Mouse (Mus musculus) layer of hippocampus, postnatal 25 days (tissue): ENCODE measurements around the gene Spdye4a. TPM values are rescaled to one million over a fixed set of nuclear protein-coding genes. Genes with fewer than 3 reads are reported as not detected.

ENCODE experiments used
- DNase-seq, 2 experiments: peaks; one replicate each; pipeline ENCODE4 v3.0.0; 2022; ENCODE audit warnings: mixed read lengths in 2 of 2, low spot score in 1 of 2; ENCODE audit errors: extremely low spot score in 1 of 2
- total RNA-seq, 2 experiments: library from RNA; stranded (reverse); gene quantifications; 2 replicates each; pipeline ENCODE4 v1.2.3; 2021

Gene Spdye4a
- total RNA-seq: not detected

GRCm38 (mm10) chr5:143226790-143227189 is at the start of gene Spdye4a:
Gene Spdye4a (minus strand): TSS chr5:143226890.
- no peak for DNase-seq

- DNase-seq: no peak
Measured at GRCm38 (mm10) chr5:143275761-143276160, 49.1 kb upstream of the Spdye4a start.

GRCm38 (mm10) chr5:143272540-143273330 is 46.0 kb upstream of the Spdye4a start:
- no peak for DNase-seq

- no peak for DNase-seq
Measured at GRCm38 (mm10) chr5:143272108-143272507, 45.4 kb upstream of the Spdye4a start.

GRCm38 (mm10) chr5:143271642-143272041 is 45.0 kb upstream of the Spdye4a start:
- no peak for DNase-seq

- no peak for DNase-seq
Measured at GRCm38 (mm10) chr5:143270151-143270519, 43.4 kb upstream of the Spdye4a start.

- DNase-seq: peak; percentile 59 to 66
Measured at GRCm38 (mm10) chr5:143269363-143270150, 42.9 kb upstream of the Spdye4a start, which contains the start of gene Zfp316. Gene Zfp316 (minus strand): TSS chr5:143270022.

- no peak for DNase-seq
Measured at GRCm38 (mm10) chr5:143268985-143269362, 42.3 kb upstream of the Spdye4a start.

GRCm38 (mm10) chr5:143266794-143267193 is 40.1 kb upstream of the Spdye4a start:
- no peak for DNase-seq

GRCm38 (mm10) chr5:143265409-143265808 is 38.7 kb upstream of the Spdye4a start:
- no peak for DNase-seq

- DNase-seq: no peak
Measured at GRCm38 (mm10) chr5:143264689-143265088, 38.0 kb upstream of the Spdye4a start.

GRCm38 (mm10) chr5:143261636-143262035 is 34.9 kb upstream of the Spdye4a start:
- DNase-seq: no peak

- no peak for DNase-seq
Measured at GRCm38 (mm10) chr5:143255802-143256201, 29.1 kb upstream of the Spdye4a start.

- no peak for DNase-seq
Measured at GRCm38 (mm10) chr5:143255131-143255519, 28.4 kb upstream of the Spdye4a start.

- no peak for DNase-seq
Measured at GRCm38 (mm10) chr5:143254487-143255130, 27.9 kb upstream of the Spdye4a start.

GRCm38 (mm10) chr5:143253881-143254486 is 27.3 kb upstream of the Spdye4a start:
- DNase-seq: no peak

- no peak for DNase-seq
Measured at GRCm38 (mm10) chr5:143253186-143253880, 26.6 kb upstream of the Spdye4a start.

- no peak for DNase-seq
Measured at GRCm38 (mm10) chr5:143252791-143253185, 26.1 kb upstream of the Spdye4a start.

- no peak for DNase-seq
Measured at GRCm38 (mm10) chr5:143252039-143252438, 25.3 kb upstream of the Spdye4a start.

- no peak for DNase-seq
Measured at GRCm38 (mm10) chr5:143244926-143245325, 18.2 kb upstream of the Spdye4a start.
